Mouse (Mus musculus) CD4-positive, CD25-positive, alpha-beta regulatory T cell, adult 2 months (primary cell): ENCODE measurements at regions not wholly inside any gene's neighbourhood (a gene's known extent, or its start where the extent isn't known, plus 50 kb on each side); places are given as distances from the start of the nearest gene placed in this dataset.

ENCODE experiments used
- DNase-seq: peaks from one replicate; pipeline ENCODE4 v3.0.0-alpha.2; 2012; ENCODE audit warnings: low read depth, low spot score

DNA sequence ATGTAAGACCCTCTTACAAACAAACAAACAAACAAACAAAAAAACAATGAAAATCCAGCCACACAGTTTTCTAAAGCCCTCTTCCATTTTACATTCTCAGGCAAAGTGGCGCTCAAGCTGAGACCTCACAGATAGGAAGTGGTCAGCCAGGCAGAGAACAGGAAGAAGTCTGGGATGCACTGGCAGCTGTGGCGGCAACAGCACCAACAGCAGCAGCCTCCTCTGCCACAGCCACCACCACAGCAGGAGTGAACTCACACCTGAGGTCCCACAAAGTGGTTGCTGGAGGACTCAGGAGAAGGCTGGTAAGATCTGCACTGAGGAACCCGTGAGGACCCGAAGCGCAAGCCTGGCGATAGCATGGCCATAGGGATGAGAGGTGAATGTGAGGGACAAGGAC, 156.3 kb downstream of the Grm4 start:
- peak; percentile 50 for DNase-seq

DNA sequence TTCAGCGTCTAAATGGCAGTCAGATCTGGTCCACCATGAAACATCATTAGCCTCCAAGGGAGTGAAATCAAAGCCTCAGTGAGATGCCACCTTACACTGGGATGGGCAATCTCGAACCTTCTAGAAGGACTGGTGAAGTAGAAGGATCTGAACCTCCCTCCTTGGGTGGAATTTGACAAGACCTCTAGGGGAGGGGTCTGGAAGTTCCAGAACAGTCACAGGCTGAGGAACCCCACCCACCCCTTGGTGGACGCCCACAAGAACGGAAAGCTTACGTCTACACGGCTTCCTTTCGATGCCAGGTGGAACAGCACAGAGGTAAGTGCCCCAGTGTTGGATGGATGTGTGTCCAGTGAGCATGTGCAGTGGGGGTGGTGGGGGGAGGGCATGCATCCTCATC, 156.9 kb downstream of the Grm4 start:
- DNase-seq = peak; percentile 72

DNA sequence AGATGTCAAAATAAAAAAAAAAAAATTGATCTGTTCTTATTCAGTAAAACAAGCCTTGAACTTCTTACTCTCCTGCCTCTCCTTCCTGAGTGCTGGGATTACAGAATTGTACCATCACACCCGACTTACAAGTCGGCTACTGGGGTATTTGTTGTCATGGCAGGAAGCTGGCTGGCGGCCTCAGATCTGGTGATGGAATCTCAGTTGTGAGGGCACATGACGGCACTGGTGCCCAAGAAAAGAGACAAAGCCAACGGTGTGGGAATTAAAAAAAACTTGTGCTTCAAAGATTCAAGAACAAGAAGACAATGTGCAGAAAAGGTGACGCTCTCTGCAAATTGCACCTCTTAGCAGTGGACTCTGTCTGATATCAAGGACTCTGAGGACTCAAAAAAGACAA, 157.3 kb downstream of the Grm4 start:
- peak; percentile 56 for DNase-seq

DNA sequence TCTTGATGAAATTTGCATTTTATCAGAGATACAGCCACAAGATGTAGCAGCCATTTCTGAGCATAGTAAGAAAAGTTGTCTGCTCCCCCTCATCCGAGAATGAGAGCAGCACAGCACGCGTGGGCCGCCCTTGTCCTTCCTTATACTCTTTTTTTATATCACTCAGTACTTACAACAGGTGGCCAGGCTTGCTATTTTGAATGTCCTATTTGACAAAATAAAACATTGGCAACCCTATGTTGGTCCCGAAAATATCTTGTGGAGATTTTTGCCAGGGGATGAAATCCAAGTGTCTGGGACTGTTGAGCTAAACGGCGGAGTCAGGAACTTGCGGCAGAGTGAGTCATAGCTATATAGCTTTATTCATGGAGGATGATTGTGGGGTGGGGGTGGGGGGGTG, 158.0 kb upstream of the Lemd2 start:
- DNase-seq = no peak

DNA sequence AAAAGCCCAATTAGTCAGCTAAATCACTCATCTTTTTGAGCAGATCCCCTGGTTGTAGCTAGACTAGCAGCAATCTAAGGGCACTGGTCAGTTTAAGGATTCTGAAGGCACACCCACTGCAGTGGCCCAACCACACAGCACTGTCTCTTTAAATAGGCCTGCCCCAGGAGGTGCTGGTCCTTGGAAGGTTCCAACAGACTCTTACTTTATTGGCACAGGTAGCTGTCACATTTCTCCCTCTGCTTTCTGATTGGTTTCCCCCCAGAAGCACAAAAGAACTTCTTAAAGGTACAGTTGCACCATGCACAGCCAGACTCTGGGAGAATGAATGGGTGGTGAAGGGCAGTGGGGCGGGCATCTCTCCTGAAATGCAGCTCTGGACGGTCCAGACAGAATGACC, 157.1 kb upstream of the Lemd2 start:
- DNase-seq = peak; percentile 76

DNA sequence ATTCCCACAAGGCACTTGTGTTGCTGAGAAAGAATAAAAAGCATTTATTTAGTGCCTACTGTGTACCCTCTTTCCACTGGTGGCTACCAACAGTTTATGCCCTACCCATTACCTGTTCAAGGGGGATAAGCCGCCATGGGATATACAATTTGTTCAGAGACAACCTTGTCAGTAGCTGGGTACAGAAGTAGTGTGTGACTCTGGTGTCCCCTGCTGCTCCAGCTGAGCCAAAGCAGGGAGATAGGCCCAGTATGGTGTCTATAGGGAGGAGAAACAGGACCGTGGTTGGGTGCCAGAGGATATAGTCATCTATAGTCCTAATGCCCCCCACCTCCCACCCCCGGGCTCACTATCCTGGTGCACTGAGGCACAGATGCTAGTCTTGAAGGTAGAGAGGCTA, 152.6 kb upstream of the Lemd2 start:
- peak; percentile 43 for DNase-seq

DNA sequence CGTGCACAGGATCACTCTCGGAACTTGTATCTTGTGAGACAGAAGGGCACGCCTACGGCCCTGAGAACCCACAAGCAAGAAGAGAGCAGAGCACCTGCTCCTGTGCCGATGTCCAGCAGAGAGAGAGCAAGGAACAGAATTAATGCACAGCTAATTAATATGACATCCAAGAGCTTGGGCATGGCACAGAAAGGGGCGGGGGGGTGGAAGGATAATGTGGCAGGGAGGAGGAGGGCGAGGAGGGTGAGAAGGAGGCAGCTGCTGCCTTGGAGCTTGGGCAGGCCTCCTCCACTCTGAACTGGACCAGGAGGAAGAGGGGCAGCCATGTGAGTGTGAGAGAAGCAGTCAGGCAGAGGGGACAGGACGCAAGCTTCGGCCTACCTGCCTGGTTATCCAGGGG, 151.4 kb upstream of the Lemd2 start:
- no peak for DNase-seq

DNA sequence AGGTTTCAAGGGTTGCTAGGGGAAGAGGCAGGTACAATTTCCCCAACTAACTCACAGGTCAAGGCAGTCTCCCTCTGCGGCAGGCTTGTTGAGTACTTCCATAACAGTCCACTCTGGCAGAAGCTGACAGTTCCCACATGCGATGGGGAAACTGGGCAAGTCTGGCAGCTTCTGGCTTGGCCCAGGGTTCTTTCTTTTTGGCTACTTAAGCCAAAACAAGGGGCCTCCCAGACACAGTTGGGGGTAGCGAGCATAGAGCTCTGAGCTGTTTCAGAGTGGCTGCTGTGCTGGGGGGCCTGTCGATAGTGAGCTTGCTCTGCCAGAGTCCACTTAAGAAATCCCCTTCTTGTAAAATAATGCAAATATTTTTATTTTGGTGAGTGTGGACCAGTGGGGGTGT, 150.8 kb upstream of the Lemd2 start:
- no peak for DNase-seq

DNA sequence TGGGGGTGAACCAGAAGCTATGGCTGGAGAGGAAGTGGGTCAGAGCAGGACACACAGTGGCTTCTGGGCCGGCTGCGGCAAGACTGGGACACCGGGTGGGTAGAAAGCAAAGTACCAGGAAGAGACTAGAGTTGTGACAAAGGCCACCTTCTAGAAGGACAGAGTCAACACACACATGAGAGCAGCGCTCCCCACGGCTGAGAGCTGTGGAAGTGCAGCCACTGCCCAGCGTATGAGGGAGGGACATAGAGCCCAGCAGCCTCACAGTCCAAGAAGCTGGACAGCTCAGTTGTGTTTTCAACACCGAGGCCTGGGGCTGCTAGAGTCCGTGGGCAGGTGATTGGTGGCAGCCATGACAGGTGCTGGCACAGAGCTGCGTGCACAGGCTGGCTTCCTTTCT, 145.6 kb upstream of the Lemd2 start:
- no peak for DNase-seq

DNA sequence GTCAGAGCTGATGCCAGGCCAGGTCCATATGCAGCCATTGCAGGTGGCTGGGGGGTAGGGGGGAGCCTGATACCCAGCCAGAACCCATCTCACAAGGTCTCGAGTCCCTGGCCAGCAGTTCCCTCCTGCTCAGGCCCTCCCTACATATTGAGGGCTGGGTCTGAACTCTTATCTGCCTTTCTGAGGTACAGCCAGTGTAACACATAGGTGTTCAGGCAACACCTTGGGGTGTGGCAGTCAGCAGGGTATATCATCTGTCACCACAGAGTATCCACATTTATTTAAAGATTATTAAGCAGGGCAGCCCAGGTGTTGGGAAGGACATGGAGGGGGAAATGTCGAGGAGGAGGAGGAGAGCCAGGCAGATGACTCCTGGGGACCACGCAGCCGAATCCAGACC, 145.2 kb upstream of the Lemd2 start:
- no peak for DNase-seq

DNA sequence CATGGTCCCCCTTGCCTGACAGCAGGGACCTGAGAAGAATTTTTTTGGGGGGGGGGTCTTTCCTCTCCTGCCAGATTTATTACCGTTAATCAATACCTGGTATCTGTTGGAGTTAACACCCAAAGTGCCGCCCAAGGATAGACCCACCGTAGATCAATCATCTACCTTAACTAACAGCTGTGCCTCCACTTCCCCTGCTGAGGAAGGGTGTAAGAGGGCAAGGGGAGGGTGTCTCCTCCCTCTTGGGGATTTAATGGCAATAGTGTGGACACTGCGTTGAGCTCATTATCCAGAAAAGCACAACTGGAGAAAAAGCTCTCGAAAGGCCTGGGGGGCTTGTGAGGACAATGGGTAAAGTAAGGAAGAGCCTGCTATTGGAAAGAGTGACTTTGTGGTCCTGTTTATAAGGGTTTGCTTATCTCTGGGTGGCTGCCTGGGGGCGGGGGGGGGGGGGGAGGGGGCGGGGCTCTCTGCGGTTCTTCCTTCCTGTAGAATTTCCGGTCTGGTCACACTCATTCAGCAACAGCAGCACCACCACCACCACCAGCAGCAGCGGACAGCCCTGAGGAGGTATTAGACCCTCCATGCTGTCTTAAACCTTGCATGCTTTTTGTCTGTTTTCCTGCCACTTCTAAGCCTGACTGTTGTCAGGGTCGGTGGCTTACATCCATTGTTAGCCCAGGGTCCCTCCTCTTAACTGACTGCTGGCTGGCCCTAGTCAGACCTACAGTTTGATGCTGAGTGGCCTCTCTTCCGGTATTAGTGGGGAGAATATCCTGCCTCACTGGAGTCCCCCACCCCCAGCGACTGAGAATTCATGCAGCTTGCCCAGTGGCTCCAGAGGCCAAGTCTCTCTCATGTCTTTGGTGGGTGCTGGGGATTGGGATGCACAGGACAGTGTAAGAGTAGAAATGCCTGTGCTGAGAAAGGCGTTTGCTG, 138.0 kb upstream of the Lemd2 start:
- DNase-seq = peak; percentile 75

DNA sequence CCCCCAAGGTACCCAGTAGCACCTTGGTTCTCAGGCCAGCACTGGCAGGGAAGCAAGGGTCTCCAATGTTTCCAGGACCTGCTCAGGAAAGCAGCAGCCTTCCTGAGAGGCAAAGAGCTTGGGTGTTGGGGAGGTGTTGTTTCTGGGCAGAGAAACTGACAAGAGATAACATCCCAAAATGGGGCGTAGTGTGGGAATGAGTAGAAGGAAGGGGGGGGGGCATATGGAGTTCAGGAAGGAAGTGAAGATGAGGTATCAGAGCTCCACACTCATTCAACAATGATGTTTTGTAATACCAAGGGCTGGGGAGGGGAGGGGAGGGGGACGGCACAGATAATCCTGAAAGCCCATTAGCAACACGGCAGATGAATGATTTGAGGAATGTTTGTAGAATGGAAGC, 135.6 kb upstream of the Lemd2 start:
- DNase-seq = no peak

DNA sequence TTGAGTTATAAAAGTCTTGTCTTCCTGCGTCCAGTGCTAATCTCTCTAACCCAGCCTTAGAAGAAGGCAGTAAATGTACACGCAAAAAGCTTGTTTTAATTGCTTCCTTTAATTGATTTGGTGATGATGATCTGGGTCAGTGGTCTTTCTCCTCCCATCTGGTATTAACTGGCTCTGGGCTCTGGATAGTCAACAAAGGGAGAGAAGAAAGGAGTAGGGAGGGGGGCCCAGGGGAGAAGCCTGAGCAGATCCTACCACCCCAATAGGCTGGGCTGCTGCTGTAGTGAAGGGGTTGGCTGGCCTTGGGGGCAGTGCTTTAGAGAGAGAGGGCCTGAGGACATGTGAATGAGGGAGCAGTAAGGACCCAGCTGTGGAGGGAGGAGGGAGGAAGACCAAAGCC, 135.0 kb upstream of the Lemd2 start:
- DNase-seq = no peak

DNA sequence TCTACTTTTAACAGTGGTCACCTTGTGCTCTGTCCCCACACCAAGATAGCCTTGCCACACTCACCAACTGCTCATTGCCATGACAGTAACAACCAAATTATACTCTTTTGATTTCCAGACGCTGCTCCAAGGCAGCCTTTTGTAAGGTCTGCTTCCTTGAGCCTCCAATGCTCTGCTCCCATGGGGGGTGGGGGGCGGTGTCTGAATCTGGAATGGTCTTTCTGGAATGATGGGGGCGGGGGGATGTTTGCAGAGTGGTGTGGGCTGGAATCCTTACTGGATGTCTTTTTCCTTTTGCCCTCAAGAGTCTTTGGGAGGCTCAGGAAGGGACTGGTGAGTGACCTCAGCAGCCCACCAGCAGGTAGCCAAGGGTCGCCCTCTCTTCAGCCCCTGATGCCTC, 131.4 kb upstream of the Lemd2 start:
- DNase-seq = no peak

DNA sequence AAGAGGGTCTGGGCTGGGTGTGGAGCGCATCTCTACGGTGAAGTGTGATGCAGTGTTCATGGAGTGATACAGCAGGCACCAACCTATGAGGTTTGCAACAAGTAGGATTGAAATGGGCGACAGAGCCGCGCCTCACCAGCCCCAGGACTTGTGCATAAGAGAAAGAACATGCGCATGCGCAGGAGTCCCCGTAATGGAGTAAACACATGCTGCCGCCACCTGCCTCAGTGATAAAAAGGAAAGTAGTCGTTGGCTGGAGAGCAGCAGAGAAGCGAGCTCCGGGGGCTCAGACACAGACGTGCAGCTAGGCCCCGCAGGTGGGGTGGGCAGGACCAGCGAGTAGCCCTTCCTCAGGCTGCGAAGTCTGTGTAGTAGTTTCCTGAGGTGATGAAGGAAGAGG, 129.3 kb upstream of the Lemd2 start:
- no peak for DNase-seq

DNA sequence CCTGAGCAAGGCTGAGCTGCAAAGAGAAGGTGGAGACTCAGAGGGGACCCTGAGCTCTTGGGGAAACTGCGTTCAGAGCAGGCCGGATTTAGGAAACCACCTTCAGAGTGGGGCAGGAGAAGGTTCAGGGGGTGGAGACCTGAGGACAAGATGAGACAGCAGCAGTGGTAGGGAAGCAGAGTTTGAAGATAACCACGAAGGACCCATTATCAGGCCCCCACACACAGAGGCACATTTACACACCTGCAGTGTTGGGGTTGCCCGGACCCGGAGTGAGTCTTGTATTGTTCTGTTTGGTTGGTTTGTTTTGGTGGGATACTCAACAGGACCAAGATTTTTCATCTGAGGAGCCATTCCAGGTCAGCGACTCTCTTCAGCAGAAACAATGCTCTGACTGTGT, 128.9 kb upstream of the Lemd2 start:
- DNase-seq = no peak

DNA sequence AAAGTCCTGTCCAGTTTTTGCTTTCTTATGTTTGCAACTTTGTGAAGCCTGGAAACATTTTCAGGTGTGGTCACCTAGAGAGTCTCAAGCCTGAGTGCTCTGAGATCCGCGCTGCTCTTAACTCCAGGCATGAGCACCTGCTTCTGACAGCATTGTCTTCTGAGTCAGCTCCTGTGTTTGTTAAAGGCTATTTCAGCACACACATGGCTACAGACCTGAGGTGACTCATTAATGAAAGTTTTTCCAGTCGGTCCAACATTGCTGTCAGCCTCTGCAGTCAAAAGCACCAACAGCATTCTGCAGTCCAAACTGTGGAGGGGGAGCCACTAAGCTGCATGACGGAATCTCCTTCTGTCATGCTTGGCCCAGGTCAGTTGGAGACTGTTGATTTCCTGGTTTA, 127.8 kb upstream of the Lemd2 start:
- DNase-seq = no peak

DNA sequence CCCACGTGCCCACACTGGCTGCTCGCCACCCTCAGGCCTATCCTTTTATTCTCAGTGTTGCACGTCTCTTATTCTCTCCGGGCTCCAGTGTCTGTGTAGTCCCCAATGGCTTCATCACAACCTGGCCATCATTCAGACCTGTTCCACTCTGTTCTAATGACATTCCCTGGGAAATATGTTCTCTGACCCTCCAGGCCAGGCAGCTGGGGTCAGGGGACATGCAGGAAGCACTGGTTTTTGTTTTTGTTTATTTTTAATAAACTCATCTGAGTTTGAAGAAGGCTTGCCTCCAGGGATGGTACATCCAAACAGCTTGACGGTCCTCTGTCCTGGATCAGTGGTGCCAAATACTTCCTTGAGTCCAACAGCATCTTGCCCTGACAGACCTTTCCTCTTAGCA, 127.4 kb upstream of the Lemd2 start:
- DNase-seq = no peak

DNA sequence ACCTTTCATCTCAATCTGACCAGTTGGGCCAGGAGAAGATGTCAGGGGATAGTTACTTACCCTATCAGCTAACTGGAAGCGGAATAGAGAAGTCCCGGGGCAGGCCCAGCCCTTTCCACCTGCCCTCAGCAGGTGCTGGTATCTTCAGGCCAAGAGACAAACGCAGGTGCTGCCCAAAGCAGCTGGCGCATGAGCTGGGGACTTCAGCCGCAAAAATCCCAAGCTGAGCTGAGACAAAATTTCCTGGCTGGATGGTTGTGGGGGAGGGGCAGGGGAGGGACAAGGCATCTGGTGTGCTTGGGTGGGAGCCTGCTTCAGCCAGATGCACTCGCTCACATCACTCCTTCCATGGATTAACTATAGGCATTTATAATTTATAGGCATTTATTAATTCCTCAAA, 125.5 kb upstream of the Lemd2 start:
- no peak for DNase-seq

DNA sequence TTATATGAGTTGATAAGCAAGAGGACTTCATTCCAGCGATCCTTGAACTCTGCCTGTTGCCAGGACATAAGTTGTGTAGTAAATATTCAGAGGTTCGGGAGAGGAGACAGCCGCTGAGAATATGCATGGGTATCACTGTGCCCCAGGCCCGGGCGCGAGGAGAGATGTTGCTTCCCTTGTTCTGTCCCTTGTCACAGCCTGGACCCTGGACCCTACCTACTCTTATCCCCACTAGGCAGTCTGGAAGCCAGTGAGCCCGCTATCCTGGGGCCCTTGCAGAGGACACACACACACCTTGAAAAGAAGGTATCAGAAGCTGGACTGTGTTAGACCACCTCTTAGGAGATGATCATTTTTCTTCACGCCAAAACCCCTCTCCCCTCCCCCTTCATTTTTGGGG, 124.9 kb upstream of the Lemd2 start:
- DNase-seq = no peak

DNA sequence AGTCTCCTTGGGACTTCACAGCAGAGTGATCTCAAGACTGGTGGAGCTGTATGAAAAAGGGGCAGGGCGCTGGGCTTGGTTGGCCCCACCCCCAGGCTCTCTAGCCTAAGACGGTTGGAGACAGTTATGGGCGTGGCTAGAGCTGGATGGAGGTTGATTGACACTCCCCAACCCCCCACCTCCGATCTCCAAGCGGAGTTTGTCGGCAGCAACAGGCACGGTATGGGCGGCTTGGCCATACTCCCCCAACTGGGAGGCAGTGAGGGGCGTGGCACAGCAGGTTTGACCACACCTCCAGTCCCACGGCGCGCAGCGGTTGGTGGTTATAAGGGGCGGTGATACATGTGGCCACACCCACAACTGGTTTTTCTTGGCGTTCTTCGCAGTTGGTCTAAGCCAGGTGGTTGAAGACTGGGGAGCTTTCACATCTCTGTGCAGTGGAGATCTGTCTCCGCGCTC, 120.8 kb upstream of the Lemd2 start:
- peak; percentile 68 for DNase-seq

DNA sequence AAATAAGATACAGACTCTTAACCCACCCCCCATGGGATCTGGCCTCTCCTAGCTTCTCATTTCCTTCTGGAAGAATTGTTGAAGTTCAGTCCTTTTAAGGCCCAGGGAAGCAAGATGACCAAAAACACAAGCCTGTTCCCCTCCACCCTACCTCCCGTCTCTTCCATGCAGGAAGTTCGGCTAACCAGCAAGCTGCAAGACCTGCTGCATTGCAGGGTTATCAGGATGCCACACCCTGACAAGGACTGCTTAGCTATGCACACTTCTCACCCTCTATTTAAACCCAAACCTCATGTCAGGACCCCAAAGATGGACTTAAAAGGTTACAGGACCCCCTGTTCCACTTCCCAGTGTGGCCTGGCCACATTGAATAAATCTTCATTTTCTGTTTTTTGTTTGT, 119.2 kb upstream of the Lemd2 start:
- peak; percentile 22 for DNase-seq

DNA sequence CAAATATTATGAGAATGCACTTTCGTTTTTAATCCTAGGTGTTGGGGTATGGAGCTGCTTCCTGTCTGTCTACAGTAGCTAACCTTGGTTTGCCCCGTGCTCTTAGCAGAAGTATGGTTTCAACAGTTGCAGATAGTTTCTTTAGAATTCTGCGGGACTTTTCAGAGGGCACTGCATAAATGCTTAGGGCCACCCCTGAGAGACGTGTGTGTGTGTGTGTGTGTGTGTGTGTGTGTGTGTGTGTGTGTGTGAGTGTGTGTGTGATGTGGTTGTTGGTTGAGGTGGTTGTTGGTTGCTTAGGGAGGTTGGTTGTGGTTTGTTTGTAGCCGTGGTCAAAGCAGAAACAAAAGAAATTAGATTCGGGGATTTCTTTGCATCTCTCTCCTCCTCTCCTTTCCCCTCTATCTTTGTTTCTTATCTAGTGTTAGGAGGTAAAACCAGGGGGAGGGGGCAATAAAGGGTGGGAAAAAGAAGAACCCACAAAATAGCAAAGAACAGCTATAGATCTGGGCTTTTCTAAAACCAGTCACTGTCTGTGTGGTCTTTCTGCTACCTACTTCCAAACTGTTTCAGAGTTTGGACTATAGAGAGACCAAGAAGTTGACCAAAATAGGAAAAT, 118.7 kb upstream of the Lemd2 start:
- peak; percentile 62 for DNase-seq
